Mouse (Mus musculus) urinary bladder, adult 2 months (tissue): ENCODE measurements at regions not wholly inside any gene's neighbourhood (a gene's known extent, or its start where the extent isn't known, plus 50 kb on each side); places are given as distances from the start of the nearest gene placed in this dataset.
A peak's percentile ranks its signal among the peaks of the same experiment; 100 is the strongest.

ENCODE experiments used
- DNase-seq: peaks from one replicate; pipeline ENCODE4 v3.0.0; 2022; ENCODE audit warnings: low spot score

DNA sequence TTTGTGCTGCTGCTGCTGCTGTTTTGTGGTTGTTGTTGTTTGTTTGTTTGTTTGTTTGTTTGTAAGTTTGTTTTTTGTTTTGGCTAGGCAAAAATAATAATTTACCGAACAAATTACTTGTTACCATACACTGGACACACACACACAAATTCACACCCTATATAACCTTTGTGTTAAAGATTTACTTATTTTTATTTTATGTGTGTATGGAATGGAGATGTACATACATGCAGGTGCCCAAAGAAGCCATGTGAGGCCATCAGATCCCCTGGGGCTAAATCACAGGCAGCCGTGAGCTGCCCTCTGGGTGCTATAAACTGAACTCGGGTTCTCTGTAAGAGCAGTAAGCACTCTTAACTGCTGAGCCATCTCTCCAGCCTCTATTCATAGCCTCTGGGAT lies 56.0 kb downstream of the Pttg1 start:
- DNase-seq, result no peak

DNA sequence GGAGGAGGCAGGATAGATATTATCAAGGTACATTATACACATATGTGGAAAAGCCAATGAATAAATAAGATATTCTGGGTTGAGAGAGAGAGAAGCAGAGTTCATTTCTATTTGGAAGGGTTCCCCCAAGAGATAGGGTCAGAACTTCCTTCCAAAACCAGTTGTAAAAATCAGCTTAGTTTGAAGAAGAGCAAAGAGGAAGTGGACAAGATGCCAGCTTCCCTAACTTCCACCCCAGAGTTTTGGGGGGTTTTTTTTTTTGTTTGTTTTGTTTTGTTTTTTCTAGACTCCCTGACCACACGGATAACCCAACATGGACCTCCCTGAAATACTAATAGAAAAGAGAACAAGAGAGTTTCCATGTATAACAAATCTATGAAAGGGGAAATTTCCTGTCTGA lies 57.7 kb downstream of the Pttg1 start:
- DNase-seq, result no peak

DNA sequence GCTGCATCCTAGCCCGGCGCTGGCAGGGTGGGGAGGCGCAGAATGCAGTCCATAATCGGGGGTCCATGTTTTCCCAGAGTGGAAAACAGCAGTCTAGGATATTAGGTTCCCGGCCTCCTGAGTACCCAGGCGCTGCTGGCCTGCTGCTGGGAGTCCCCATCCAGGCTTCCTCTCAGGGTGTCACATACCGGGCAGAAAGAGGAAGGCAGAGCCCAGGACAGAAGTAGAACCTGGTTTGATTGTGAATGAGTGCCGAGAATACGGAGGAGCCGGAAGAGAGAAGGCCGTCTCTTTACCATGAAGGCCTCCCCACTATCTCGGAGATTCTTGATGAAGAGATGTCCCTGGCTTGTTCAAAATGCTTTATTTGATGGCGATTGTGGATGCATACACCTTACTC lies 64.2 kb downstream of the Pttg1 start:
- DNase-seq, result no peak

DNA sequence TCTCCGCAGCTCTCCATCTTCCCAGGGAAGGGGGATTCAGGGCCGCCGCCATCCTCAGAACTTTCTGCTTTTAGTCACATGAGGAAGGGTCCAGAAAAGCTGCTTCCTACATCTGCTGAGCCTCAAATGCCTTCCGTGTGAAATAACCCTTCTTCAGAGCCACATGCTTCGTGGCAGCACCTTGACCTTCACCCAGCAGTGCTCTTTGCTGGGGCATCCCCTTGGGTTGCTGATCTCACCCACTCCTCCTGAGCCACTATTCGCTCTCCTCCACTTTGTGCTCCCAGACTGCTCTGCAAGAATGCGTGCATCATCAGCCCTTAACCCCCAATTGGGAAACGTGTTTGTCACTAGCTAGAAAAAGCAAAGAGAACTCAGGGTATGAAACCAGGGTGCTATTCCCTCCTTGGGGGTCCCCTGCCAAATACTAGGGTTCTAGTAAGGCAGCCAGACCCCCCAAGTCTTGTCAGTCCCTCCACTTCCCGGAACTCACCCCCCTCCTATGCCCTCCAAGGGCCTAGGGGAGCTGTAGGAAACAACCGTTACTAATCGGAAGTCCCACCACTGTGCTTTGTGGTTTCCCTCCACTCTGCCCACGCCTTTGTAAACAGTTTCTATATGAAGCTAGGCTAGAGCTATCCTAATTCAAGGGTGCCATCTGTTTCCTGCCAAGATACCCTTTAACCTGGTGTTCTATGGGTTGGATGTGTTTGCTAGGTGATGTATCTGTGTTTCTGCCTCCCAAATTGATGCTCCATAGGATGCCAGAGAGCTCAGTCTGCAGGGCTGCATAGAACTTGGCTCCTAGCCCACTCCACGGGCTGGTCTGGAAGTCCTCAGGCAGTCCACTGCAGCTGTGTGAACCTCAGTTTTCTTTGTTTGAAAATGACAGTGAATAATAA lies 67.4 kb downstream of the Pttg1 start:
- no peak for DNase-seq

DNA sequence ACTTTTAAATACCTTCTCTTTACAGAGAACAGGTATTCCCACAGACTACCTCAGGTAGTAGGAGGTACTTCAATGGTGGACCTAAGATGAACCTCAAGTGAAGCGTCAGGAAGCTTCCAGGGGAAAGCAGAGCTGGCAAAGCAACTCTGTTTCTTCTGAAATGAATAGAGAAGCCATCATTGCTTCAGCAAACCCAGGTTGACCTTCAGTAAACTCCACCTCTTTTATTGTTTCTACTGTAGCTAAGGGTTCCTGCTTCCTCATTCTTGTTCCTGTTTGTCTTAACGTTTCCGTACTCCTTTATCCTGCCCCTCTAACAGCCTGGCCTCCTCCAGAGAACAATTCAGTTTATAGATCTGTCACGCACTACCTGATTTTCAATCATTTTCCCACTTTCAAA lies 72.4 kb downstream of the Pttg1 start:
- no peak for DNase-seq

DNA sequence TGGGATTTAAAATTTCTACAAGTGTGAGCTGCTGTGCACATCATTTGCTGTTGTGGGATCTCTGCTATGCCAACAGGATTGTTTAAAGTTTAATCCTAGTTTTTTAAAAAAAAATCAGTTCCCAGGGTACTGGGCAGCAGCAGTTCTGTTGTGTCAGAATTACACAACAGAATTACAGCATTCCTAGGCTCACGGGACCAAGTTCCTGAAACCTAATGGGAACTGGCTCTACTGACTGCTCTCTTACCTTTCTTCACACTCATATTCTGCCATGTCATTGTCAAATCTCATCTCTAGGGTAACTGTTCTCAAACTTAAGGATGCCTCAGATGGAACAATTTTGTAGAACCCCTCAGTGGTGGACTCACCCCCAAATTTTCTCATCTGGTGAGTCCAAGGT lies 73.0 kb downstream of the Pttg1 start:
- DNase-seq, result no peak

DNA sequence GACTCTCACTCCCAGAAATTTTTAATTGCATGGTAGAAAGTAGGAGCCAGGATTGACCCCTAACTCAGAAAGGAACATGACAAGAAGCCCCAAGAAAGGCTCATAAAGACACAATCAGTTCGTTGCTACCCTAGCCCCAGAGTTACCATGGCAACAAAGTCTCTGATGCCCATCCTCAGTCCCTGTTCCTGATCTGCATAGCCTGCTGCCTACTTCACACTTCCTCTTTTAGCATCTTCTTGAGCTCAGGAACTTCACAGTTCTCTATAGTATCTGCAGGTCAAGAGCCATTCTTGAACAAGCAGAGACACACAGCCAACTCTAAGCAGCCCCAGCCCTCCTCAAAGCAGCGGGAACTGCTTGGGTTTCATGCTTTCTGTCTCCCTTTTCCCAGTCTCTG lies 74.2 kb downstream of the Pttg1 start:
- DNase-seq, result no peak

DNA sequence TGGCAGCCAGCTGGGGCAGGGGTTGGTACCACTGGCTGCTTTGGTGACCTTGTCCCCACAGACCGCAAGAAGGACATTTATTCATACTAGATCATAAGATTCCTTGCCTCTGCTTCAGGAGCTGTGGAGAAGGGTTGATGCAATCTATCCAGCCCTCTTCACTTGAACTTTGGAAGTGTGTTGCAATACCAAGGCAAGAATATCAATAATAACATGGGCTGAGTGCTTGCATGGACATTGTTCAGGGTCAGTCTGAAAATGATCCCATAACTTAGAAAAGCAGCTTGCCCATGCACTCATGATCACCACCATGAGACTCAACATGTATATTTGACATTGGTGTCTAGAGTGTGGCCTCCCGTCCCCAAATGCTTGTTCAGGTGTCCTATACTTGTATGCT lies 74.7 kb downstream of the Pttg1 start:
- no peak for DNase-seq

DNA sequence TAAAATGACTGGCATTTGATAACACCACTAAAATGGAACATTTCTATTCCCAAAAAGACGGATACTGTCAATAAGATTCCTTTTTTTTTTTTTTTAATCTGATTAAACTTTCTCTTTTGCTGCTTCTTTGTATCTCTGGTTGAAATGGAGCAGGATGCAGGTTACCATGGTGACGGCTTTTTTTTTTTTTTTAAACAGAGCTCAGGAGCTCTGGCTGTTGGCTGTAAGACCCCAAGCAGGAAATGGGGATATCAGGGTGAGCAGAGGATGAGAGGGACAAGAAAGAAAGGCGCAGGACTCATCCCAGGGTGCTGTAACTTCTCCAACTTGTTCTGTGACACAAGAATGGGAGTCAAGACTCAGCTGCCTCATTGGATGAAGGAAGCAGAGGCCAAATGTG lies 75.8 kb downstream of the Pttg1 start:
- DNase-seq, result no peak

DNA sequence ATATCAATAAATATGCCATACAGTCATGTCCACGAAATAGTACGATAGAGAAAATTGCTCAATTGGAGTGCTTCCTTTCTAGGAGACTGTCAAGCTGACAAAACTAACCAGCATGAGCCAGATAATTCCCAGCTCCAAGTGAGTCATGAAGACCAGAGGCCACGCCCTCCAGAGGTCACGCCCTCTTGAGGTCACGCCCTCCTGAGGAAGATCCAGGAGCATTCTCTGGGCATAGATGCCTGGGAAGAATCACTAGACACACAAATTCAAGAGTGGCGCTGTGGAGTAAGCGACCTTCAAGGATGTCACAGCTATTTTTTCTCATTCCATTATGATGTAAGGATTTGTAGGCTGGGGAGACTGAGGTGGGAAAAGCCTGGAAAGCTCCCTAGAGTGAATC lies 76.5 kb downstream of the Pttg1 start:
- DNase-seq, result no peak

DNA sequence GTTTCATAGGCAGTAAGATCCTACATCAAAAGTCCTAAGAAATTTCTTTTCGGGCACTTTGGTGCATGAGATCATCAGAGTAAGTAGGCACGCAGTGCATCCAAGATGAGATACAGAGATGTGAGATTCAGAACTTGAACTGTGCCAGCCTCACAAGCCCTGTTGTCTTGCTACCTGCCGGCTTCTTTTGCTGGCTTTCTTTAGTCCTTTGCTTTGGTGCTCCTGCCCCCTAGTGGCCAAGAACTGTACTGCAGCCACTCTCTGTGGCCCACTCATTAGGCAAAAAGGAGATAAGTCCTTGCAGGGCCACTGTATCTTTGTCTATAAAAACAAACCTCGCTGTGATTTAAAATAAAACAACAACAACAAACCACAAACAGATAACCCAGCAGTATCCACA lies 77.5 kb downstream of the Pttg1 start:
- DNase-seq, result peak; percentile 71

DNA sequence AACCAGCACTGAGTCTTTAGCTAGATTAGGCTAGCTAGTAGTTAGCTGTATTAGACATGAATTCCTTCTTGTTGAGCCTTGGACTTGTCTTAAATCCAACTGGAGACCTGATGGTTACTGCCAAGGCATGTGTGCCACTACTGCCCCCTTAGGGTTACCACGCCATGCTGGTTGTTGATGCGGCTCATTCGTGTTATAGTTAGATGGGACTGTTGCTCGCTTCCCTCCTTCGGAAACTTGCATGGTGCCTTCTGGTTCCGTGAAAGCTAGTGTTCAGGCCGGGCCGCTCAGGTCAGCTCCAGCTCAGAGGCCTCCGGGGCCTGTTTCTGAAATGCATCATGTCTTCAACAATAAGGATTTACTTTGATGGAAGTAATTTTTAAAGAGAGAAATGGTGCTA lies 79.6 kb downstream of the Pttg1 start:
- DNase-seq, result no peak

DNA sequence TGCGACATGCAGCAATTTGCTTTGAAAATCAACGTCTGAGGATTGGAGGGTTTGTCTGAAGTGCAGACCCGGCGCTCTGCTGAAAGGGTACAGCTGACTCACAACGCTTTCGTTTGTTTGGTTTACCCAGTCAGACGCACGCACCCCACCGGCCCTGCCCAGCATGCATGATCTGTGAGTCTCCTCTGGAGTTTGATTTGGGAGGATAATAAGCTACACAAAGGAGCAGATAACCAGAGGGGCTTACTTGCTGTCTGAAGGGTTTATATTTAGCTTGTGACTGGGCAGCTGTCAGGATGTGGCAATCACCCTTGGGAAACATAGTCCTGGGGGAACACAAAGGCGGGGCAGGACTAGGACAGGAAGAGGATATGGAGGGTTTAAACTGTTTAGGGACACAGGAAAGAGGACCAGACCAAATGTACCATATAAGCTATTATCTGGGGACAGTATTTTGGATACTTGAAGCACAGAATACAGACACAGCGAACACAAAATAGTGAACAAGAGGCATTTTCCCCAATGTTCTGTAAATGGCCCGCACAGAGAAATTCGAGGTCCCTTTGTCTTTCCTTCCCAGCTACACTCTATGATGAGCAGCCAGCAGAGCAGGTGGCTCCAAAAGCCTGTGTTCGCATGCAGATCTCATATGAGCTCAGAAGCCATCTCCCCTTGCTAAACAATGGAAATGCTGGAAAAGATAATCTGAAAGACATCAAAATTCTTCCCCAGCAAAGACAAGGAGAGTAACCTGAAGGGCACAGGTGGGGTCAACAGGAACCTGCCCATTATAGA lies 81.1 kb downstream of the Pttg1 start:
- no peak for DNase-seq

DNA sequence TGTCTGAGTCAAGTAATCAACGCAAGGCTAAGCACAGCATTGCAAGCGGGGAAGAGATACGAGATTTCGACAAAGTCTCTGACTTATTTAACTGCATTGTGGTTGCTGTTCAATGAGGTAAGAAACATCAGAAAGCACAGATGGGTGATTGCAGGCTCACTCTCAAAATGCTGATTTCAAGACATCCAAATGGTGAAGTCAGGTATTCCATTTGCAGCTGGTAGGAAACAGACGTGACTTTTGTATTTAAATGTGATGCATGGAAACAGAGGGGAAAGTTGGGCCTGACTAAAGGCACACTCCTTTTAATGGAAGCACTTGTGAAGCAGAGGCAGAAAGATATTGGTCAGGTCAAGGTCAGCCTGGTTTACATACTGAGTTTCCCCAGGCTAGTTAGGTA lies 82.5 kb downstream of the Pttg1 start:
- DNase-seq, result no peak

DNA sequence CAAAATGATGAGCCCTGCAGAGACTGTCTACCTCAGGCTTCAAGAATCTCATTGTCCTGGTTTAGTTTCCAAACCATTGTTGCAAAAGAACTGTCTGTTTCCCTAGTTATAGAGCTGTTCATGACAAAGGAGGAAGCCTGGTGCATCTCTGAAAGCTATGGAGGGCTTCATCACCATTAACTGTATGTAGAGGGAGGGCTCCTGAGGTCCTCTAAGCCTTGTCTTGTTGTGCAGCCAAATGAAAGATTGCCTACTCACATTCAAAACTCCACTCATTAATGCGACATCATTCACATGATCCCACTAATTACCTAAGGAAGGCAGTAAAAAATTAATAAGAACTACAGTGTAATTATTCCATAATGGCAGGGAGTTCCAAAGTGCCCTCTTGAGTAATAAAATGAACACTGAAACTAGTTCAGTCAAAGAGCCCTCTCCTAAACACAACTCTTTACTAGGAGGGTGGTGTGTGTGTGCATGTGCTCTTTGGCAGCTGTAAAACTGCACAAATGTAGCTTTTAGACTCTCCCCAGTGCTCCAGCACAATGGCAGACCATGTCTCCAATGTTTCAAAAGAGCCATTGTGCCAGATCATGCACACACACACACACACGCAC lies 87.6 kb downstream of the Pttg1 start:
- no peak for DNase-seq

DNA sequence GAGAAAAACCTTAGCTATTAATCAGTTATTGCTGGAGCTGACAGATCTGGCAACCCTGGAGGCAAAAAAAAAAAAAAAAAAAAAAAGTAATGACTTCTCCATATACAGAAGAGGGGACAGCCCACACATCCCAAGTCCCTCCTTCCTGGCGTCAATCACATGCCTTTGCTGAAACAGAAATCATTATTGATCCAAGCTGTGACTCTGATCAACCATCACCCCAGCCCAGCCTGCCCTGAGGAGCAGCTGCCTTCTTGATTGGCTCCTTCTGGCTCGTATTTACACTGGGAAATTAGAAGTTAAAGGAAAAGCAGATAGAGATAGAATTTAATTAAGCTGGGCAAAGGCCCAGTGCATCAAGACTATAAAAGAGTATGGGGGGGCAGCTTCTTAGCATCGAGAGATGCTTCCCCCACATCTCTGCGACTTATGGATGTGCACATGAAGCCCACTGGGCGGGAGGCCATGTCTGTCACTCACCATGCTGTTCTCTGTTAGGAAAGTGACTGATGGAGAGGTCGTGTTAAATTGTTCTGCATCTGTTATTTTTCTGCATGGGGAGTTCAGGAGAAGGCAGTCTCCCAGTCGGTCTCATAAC lies 90.3 kb downstream of the Pttg1 start:
- no peak for DNase-seq

DNA sequence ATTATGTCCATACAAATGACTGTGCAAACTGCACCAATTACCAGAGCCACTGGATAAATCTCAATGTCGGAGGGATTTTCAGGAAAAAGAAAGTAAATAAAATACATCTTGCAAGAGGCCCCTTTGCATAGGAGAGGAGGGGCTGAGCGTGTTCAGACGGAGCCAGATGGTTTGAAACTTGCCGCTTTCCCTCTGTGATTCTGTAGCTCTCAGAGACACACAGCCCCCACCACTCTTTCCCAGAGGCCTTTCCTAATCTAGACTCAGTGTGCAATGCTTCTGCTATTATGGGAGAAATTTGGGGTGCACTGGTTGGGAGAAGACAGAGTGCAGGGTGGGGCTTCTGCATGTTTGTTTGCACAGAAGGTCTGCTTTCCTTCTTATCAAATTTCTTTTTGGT lies 92.5 kb downstream of the Pttg1 start:
- no peak for DNase-seq

DNA sequence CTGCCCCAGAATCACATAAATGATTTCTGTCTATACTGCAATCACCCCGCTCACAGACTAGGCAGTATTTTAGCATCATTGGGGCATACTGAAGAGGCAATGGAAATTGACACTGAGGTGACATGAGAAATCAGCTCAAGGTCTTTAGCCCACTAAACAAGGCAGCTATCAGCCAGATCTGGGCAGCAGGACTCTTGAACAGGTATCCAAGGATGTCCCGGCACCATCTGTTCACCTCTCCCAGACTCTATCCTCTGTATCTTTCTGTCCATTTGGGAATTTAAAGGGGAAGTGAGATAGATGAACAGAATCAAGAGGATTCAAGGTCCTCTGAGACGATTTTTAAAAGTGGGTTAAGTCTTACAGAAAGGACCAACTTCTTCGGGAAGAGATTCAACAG lies 112.1 kb downstream of the Pttg1 start:
- no peak for DNase-seq
